Mouse (Mus musculus) midbrain, embryonic 15.5 days (tissue): ENCODE data around the gene Psat1. TPM values are rescaled to one million over a fixed set of nuclear protein-coding genes. Genes with fewer than 3 reads are reported as not detected.

ENCODE experiments used
- ATAC-seq: fragments of 200-750 bp; cut with Nextera tagmentation; replicated peaks from 2 replicates; pipeline ENCODE4 v1.8.0; 2017; ENCODE audit warnings: moderate TSS enrichment
- H3K27ac ChIP-seq: fragments of 300-500 bp; sonication (generic); 2 replicates; pipeline ENCODE4 v1.5.1; 2015; ENCODE audit warnings: mild to moderate bottlenecking, inconsistent platforms
- H3K27me3 ChIP-seq: fragments of 300-500 bp; sonication (generic); replicated peaks from 2 replicates; pipeline ENCODE4 v1.6.1; 2015; ENCODE audit warnings: inconsistent platforms
- H3K36me3 ChIP-seq: fragments of 300-500 bp; sonication (generic); replicated peaks from 2 replicates; pipeline ENCODE4 v1.6.1; 2015; ENCODE audit warnings: inconsistent platforms
- H3K4me1 ChIP-seq: fragments of 300-500 bp; sonication (generic); 2 replicates; pipeline ENCODE4 v1.6.1; 2015; ENCODE audit warnings: inconsistent platforms
- H3K4me2 ChIP-seq: fragments of 300-500 bp; sonication (generic); 2 replicates; pipeline ENCODE4 v1.6.1; 2015; ENCODE audit warnings: inconsistent platforms, mild to moderate bottlenecking, moderate library complexity
- H3K4me3 ChIP-seq: fragments of 300-500 bp; sonication (generic); 2 replicates; pipeline ENCODE4 v1.5.1; 2015; ENCODE audit warnings: mild to moderate bottlenecking, inconsistent platforms
- H3K9ac ChIP-seq: fragments of 300-500 bp; sonication (generic); 2 replicates; pipeline ENCODE4 v1.6.1; 2015; ENCODE audit warnings: mild to moderate bottlenecking, inconsistent platforms
- H3K9me3 ChIP-seq: fragments of 300-500 bp; sonication (generic); 2 replicates; pipeline ENCODE4 v1.6.1; 2016; ENCODE audit warnings: inconsistent platforms
- WGBS: fragments of 180-500 bp; shearing (Covaris S2); methylation state at CpG from one replicate; pipeline ENCODE4 v1.1.7; 2015; ENCODE audit warnings: mixed read lengths; 5-methylcytosine and 5-hydroxymethylcytosine counted together
- polyA plus RNA-seq: library from polyadenylated mRNA; unstranded; fragments of >200 nt; fragmentation: Nextera tagmentation; extraction: Ambion mirVana; gene quantifications from 2 replicates; pipeline ENCODE4 v1.2.1, GENCODE M21; 2015

Gene Psat1
- polyA plus RNA-seq, 1 experiment from 2014 or later: 81.5 TPM

DNA sequence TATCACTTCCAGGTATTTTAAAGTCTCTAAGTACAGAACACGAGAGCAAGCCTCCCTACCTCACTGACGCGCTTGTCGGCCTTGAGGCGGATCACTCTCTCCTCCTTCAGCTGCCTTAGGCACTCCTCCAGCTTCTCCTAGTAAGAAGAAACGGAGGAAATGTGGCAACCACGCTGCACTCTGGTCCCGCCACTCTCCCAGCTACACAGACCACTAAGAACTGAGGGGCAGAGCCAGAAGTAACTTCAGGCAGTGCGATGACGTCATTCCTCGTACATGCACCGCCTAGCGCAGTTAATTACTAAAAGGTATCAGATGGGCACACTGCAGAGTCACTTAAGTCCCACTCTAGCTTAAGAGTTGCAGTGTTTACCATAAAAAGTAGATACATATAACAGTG lies 15.2 kb upstream of the Psat1 start:
- Histone ChIP-seq H3K4me3 (no peak overlapping the region), H3K27ac (no peak overlapping the region), H3K27me3 (no peaks in the 10 kb centered on the region), H3K4me2 (no peak overlapping the region), H3K4me1 (no peaks in the 10 kb centered on the region), H3K9ac (no peak overlapping the region), H3K9me3 (no peaks in the 10 kb centered on the region), H3K36me3 (peaks cover 23% of the 10 kb centered on the region)
- 93% methylated on average over 13 of the region's 13 CpGs for WGBS
- no peak for ATAC-seq

DNA sequence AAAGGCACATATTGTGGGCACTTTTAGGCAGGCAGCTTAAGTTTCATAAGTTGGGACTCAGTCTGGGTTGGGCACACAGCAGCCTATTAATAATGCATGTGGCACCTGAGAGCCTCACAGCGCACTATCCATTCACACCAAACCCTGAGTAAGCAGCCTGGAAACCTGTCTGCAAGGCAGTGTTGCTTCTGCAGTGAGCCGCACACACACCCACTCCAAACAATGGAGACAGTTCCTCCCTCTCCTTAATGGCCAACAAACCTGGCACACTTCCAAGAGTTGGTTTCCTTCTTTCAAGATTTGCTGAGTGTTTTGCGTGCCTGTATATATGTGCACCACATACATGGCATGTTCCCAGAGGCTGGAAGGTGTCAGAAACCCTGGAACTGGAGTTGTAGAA lies 3.1 kb upstream of the Psat1 start:
- Histone ChIP-seq H3K4me2 (no peak overlapping the region), H3K4me3 (no peak overlapping the region), H3K9ac (no peak overlapping the region), H3K9me3 (no peaks in the 10 kb centered on the region), H3K27ac (no peak overlapping the region), H3K27me3 (no peaks in the 10 kb centered on the region), H3K4me1 (no peaks in the 10 kb centered on the region), H3K36me3 (peaks cover 7% of the 10 kb centered on the region)
- WGBS: 79% methylated on average over 3 of the region's 3 CpGs
- ATAC-seq: no peak

DNA sequence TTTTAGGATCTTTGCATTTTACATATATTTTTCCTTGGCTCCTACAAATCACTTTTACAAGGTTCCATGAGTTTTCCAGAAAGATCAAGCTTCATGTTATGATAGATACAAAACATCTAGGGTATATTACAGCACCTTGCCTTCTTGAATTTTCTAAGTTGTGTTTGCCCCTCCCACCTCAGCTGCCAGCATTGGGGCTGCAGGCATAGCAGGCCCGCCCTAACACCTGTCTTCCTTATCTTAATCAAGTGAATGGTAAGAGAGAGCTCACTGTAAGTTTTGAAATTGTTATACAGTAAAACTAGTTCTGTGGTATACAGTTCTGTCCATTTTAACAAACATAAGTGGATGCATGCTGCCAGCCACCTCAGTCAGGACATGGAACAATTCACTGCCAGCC lies 1.7 kb upstream of the Psat1 start:
- 89% methylated on average over 1 of the region's 1 CpGs for WGBS
- Histone ChIP-seq H3K36me3 (no peaks in the 10 kb centered on the region), H3K4me3 (no peak overlapping the region), H3K27ac (no peak overlapping the region), H3K9me3 (no peaks in the 10 kb centered on the region), H3K9ac (no peak overlapping the region), H3K4me1 (no peaks in the 10 kb centered on the region), H3K4me2 (no peak overlapping the region), H3K27me3 (no peaks in the 10 kb centered on the region)
- no peak for ATAC-seq

DNA sequence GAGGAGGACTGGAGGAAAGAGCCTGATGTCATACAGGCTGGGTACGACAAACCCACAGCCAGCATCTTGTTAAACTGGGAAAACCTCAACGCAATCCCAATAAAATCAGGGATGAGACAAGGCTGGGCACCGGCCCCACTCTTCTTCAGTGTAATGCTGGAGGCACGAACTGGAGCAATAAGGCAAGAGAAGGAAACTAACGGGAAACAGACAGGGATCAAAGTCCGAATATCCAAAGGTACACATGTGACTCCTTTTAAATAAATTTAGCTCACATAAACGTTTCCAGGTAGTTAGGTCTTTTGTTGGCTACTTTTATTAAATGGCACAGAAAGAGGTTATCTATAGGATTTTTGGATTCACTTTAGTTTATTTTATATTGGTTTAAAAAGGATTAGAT lies 1.3 kb upstream of the Psat1 start:
- 93% methylated on average over 7 of the region's 7 CpGs for WGBS
- no peak for ATAC-seq
- no peaks in the 10 kb centered on the region for H3K27me3 ChIP-seq
- no peak overlapping the region for H3K4me2 ChIP-seq
- no peaks in the 10 kb centered on the region for H3K36me3 ChIP-seq
- H3K9me3 ChIP-seq: no peaks in the 10 kb centered on the region
- no peak overlapping the region for H3K9ac ChIP-seq
- H3K4me3 ChIP-seq: no peak overlapping the region
- H3K4me1 ChIP-seq: no peaks in the 10 kb centered on the region
- no peak overlapping the region for H3K27ac ChIP-seq

DNA sequence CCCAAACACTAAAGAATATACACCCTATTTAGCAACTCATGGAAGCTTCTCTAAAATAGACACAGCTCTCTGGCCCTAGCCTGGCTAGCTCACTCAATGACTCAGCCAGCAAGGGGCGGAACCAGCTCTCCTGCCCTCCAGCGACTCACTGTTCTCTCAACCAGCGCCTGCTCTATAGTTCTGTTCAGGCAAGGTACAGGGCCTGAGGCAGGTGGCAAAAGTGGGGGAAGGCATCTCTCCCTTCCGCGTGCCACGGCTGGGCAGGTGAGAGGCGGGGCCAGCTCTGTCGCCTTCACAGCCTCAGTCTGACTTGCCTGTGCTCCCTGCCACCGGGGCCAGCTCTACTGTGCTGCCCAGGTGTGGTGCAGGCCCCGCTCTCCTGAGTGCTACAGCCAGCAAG lies 474 bp downstream of the Psat1 start:
- Histone ChIP-seq H3K9me3 (no peaks in the 10 kb centered on the region), H3K4me1 (no peaks in the 10 kb centered on the region), H3K27me3 (no peaks in the 10 kb centered on the region), H3K4me3 (no peak overlapping the region), H3K9ac (no peak overlapping the region), H3K36me3 (no peaks in the 10 kb centered on the region), H3K27ac (no peak overlapping the region), H3K4me2 (no peak overlapping the region)
- no peak for ATAC-seq
- 76% methylated on average over 10 of the region's 10 CpGs for WGBS

DNA sequence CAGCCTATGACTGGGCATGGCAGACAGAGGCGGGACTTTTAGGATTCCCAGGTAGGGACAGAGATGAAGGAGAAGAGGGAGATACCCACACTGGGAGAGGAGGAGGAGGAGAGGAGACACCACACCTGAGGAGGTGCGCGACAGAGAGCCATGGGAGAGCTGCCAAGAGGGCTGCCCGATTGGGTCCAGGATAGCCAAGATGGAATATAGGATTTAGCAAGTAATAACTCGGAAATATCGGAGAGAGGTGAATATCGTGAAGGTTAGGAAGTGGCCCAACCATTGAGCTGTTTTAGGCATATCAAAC lies 4.1 kb downstream of the Psat1 start:
- no peak for ATAC-seq
- Histone ChIP-seq H3K4me3 (no peak overlapping the region), H3K9me3 (no peaks in the 10 kb centered on the region), H3K27me3 (no peaks in the 10 kb centered on the region), H3K4me2 (no peak overlapping the region), H3K27ac (no peak overlapping the region), H3K36me3 (no peaks in the 10 kb centered on the region), H3K9ac (no peak overlapping the region), H3K4me1 (no peaks in the 10 kb centered on the region)
- 72% methylated on average over 7 of the region's 7 CpGs for WGBS

DNA sequence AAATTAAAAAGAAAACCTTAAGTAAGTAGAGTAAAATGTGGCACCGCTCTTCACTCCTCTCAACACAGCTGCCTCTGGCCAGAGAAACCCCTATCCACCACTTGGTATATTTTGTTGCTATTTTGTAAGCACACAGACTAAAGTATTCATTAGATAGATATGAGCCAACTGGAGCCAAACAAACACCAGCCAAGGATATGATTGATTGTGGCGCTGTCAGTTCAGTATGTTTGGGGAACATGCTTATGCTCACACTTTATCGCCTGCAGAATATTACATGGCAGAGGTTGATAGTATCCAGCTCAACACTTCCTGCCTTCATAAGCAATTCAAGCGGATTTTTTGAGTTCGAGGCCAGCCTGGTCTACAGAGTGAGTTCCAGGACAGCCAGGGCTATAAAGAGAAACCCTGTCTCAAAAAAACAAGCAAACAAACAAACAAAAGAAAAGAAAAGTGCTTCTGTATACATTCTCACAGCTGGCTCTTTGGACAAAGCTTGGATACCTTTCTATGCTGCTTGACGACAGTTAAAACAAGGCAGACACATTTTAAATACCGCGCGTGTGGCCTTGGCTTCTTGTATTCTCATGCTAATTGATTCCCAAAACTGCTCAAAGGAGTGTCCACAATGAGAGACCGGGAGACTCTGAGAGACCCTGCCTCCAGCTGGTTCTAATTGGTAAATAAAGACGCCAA lies 4.6 kb downstream of the Psat1 start:
- 40% methylated on average over 11 of the region's 11 CpGs for WGBS
- H3K4me1 ChIP-seq: no peaks in the 10 kb centered on the region

DNA sequence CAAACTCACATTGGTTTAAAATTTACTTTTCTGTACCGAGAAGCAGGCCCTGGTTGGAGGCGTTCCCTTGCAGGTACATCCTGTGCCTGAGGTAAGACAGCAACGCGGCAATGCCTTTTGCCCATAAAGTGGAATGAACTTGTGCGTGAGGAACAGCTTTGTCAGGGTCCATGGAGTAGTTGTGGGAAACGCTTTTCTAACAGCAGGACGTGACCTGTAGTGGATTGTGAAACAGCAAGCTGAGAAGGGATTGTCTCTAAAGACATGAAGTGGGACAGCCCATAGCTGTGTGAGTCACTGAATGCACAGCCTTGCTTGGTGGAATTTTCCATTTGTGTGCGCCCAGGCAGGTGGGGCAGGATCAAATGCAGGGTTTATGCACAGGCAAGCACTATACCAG lies 5.7 kb downstream of the Psat1 start:
- Histone ChIP-seq H3K9ac (no peak overlapping the region), H3K27me3 (no peaks in the 10 kb centered on the region), H3K4me3 (no peak overlapping the region), H3K4me1 (no peaks in the 10 kb centered on the region), H3K36me3 (no peaks in the 10 kb centered on the region), H3K4me2 (no peak overlapping the region), H3K9me3 (no peaks in the 10 kb centered on the region), H3K27ac (no peak overlapping the region)
- WGBS: 77% methylated on average over 8 of the region's 8 CpGs
- no peak for ATAC-seq

More for the DNA sequence above, 4.6 kb downstream of the Psat1 start:
- Histone ChIP-seq H3K27ac (no peak overlapping the region), H3K9me3 (no peaks in the 10 kb centered on the region), H3K36me3 (no peaks in the 10 kb centered on the region), H3K4me3 (no peak overlapping the region), H3K9ac (no peak overlapping the region), H3K27me3 (no peaks in the 10 kb centered on the region), H3K4me2 (no peak overlapping the region)
- ATAC-seq: no peak

DNA sequence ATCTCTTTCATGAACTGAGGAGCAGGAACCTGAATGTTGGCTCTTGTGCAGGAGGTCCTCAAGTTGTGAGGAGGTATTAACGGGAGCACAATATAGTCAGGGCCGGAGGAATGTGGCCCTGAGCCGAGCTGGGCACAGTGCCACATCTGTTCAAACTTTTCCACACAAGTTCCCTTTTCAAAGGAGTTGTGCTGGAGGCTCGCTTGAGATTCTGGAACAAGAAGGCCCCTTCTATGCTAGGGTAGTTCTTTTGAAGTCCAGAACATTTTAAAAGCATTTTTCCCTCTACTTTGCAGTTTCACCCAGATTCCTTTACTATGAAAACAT lies 21.5 kb downstream of the Psat1 start:
- 11% methylated on average over 4 of the region's 4 CpGs for WGBS
- Histone ChIP-seq H3K27ac (peak overlapping the region; percentile 78), H3K4me2 (peak overlapping the region; percentile 98), H3K36me3 (no peaks in the 10 kb centered on the region), H3K4me3 (peak overlapping the region; percentile 86), H3K9me3 (no peaks in the 10 kb centered on the region), H3K27me3 (0 out of 2 replicates have a peak, but pooled peaks cover 7% of the 10 kb centered on the region), H3K4me1 (peaks cover 18% of the 10 kb centered on the region), H3K9ac (no peak overlapping the region)
- peak; percentile 41 for ATAC-seq

DNA sequence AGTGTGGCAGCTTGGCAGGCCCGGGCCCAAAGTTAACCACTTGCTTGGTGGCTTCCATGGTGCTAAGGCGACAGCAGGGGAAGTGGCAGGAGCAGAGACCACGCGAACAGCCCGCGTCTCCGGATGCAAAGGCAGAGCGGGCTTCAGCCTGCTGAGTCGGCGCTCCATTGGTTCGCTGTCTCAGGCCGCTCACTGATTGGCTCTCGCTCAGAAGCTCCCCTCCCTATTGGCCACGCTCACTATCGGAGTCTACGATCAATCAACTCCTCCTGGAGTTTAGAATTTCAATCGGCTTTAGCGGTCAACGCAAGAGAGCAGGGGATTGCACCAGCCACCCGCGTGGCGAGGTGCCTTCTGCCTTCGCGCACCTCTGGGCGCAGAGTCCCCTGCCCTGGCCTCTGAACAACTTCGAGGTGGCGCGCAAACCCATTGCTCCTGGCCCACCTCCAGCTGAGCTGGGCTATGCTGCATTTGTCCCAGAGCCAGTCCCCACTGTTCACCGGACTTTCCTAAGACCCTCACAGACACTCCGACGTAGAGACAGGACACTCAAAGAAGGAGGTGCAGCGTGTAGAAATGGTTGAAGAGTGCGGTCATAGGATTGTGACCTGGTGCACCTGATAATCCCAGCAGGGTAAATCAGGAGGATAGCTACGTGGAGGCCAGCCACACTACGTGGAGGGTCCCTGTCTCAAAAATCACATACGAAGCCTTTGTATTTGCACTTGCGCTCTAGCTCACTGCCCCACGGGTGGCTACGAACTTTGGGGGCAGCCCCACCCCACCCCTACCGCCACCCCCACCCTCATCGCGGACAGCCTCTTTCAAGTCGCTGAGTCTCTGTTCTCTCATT lies 22.0 kb downstream of the Psat1 start:
- peak overlapping the region; percentile 72 for H3K9ac ChIP-seq
- peak overlapping the region; percentile 86 for H3K4me3 ChIP-seq
- peak overlapping the region; percentile 83 for H3K27ac ChIP-seq
- peaks cover 18% of the 10 kb centered on the region for H3K4me1 ChIP-seq
- WGBS: under 1% methylated on average over 43 of the region's 43 CpGs
- H3K4me2 ChIP-seq: peak overlapping the region; percentile 98
- H3K27me3 ChIP-seq: 0 out of 2 replicates have a peak, but pooled peaks cover 7% of the 10 kb centered on the region
- peak; percentile 99 for ATAC-seq
- H3K36me3 ChIP-seq: no peaks in the 10 kb centered on the region
- H3K9me3 ChIP-seq: no peaks in the 10 kb centered on the region

DNA sequence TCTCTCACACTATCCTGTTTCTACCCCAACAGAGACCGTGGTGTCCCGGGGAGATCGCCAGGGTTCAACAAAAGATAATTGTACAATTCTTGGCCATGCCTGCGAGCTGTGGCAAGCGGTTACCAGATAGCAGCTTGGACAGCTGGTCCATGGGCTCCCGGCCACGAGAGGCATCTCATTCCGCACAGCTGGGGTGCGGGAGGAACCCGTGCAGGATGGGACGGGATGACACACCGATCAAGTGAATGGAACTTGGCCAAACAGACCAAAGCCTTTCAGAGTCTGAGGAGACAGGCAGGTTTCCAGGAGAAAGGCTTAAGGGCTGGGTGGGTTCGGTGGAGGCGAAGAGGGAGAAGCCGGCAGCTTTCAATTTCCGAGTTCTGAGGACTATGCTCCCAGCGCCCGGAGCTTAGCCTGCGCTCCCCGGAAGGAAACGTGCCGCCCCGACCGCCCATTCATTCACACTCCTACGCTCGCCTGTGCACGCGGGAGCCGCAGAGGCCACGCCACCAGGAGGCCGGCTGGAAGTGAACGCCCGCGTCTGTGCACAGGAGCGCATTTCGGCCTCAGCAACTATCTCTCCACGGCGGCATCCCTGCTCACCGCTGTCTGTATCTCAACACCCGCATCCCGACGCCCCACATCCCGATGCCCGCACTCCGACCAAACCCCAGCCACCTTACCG lies 22.8 kb downstream of the Psat1 start:
- Histone ChIP-seq H3K9ac (peak overlapping the region; percentile 72), H3K27ac (peak overlapping the region; percentile 83), H3K27me3 (0 out of 2 replicates have a peak, but pooled peaks cover 7% of the 10 kb centered on the region), H3K9me3 (no peaks in the 10 kb centered on the region), H3K36me3 (no peaks in the 10 kb centered on the region), H3K4me2 (peak overlapping the region; percentile 98), H3K4me3 (peak overlapping the region; percentile 86), H3K4me1 (peaks cover 18% of the 10 kb centered on the region)
- ATAC-seq: peak; percentile 79
- WGBS: under 1% methylated on average over 46 of the region's 46 CpGs

DNA sequence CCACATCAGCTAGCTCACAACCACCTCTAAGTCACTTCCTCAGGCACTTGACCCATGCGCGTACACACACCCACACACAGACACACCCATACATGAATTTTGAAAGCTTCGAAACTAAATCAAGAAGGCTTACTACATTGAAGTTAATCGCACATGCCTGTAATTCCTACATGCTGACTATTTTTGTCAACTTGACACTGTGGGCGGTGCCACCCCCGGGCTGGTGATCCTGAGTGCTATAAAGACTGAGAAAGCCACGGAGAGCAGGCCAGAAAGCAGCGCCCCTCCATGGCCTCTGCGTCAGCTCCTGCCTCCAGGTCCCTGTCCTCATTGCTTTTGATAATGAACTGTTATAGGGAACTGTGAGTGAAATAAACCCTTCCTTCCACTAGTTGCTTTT lies 23.7 kb downstream of the Psat1 start:
- Histone ChIP-seq H3K36me3 (no peaks in the 10 kb centered on the region), H3K4me2 (peak overlapping the region; percentile 98), H3K27me3 (0 out of 2 replicates have a peak, but pooled peaks cover 7% of the 10 kb centered on the region), H3K9ac (no peak overlapping the region), H3K9me3 (no peaks in the 10 kb centered on the region), H3K4me3 (peak overlapping the region; percentile 86), H3K4me1 (peaks cover 18% of the 10 kb centered on the region), H3K27ac (peak overlapping the region; percentile 83)
- WGBS: 33% methylated on average over 9 of the region's 9 CpGs
- no peak for ATAC-seq
